Mouse (Mus musculus) midbrain, embryonic 14.5 days (tissue): Measurements from ENCODE around the gene Vps26c. TPM values are rescaled to one million over a fixed set of nuclear protein-coding genes. Genes with fewer than 3 reads are reported as not detected.
"Not testable (repeated sequence)": the region's sequence is repeated elsewhere in the genome, so short reads cannot be mapped to it uniquely, and the experiment has no call there.

Experiments used
- ATAC-seq: fragments of 200-750 bp; cut with Nextera tagmentation; 2 replicates; pipeline ENCODE4 v1.8.0; 2017; ENCODE audit warnings: moderate number of reproducible peaks, moderate library complexity; ENCODE audit not compliant: low FRiP score, low TSS enrichment
- DNase-seq: peaks from one replicate; pipeline ENCODE4 v3.0.0-alpha.2; 2015
- H3K27ac ChIP-seq: fragments of 300-500 bp; sonication (generic); replicated peaks from 2 replicates; pipeline ENCODE4 v1.5.1; 2014; ENCODE audit warnings: mild to moderate bottlenecking, low read depth, low read length, moderate library complexity
- H3K27me3 ChIP-seq: fragments of 300-500 bp; sonication (generic); 2 replicates; pipeline ENCODE4 v1.6.1; 2014; ENCODE audit warnings: low read length, control low read depth, mixed read lengths; ENCODE audit not compliant: control insufficient read depth, insufficient read depth
- H3K36me3 ChIP-seq: fragments of 300-500 bp; sonication (generic); 2 replicates; pipeline ENCODE4 v1.6.1; 2014; ENCODE audit warnings: low read length, control low read depth; ENCODE audit not compliant: control insufficient read depth, insufficient read depth
- H3K4me1 ChIP-seq: fragments of 300-500 bp; sonication (generic); 2 replicates; pipeline ENCODE4 v1.6.1; 2014; ENCODE audit warnings: mild to moderate bottlenecking, antibody characterized with exemption, low read length, control low read depth; ENCODE audit not compliant: control insufficient read depth, insufficient read depth
- H3K4me2 ChIP-seq: fragments of 300-500 bp; sonication (generic); 2 replicates; pipeline ENCODE4 v1.6.1; 2014; ENCODE audit warnings: mild to moderate bottlenecking, low read length, moderate library complexity
- H3K4me3 ChIP-seq: fragments of 300-500 bp; sonication (generic); replicated peaks from 2 replicates; pipeline ENCODE4 v1.5.1; 2014; ENCODE audit warnings: low read depth, low read length
- H3K9ac ChIP-seq: fragments of 300-500 bp; sonication (generic); replicated peaks from 2 replicates; pipeline ENCODE4 v1.6.1; 2014; ENCODE audit warnings: mild to moderate bottlenecking, low read length, moderate library complexity
- H3K9me3 ChIP-seq: fragments of 300-500 bp; sonication (generic); 2 replicates; pipeline ENCODE4 v1.6.1; 2016; ENCODE audit warnings: low read length, control low read depth, mixed read lengths; ENCODE audit not compliant: control insufficient read depth
- WGBS: fragments of 180-500 bp; shearing (Covaris S2); extraction: QIAGEN DNeasy Blood & Tissue Kit; methylation state at CpG from one replicate; pipeline ENCODE4 v1.1.7; 2014; 5-methylcytosine and 5-hydroxymethylcytosine counted together
- polyA plus RNA-seq: library from polyadenylated mRNA; unstranded; fragments of >200 nt; fragmentation: Nextera tagmentation; extraction: Ambion mirVana; gene quantifications from 2 replicates; pipeline ENCODE4 v1.2.1, GENCODE M21; 2014

The Vps26c gene
- polyA plus RNA-seq, 1 experiment from 2014 or later, result 73.7 TPM

- DNase-seq, result no peak
- no peaks in the 10 kb centered on the region for H3K4me1 ChIP-seq
- WGBS, result 94% methylated on average over 5 of the region's 5 CpGs
These were observed 37.3 kb downstream of the Vps26c start for GRCm38 (mm10) chr16:94489326-94489725.

GRCm38 (mm10) chr16:94487341-94487740 lies 39.3 kb downstream of the Vps26c start:
- H3K9ac ChIP-seq, result no peak overlapping the region
- no peaks in the 10 kb centered on the region for H3K9me3 ChIP-seq
- H3K4me3 ChIP-seq, result no peak overlapping the region
- H3K36me3 ChIP-seq, result no peaks in the 10 kb centered on the region
- H3K27ac ChIP-seq, result no peak overlapping the region
- no peaks in the 10 kb centered on the region for H3K4me1 ChIP-seq
- H3K4me2 ChIP-seq, result no peak overlapping the region
- DNase-seq (no peak), ATAC-seq (no peak)
- no peaks in the 10 kb centered on the region for H3K27me3 ChIP-seq
- WGBS, result 86% methylated on average over 5 of the region's 5 CpGs

More at GRCm38 (mm10) chr16:94489326-94489725, 37.3 kb downstream of the Vps26c start:
- no peak overlapping the region for H3K4me2 ChIP-seq
- no peaks in the 10 kb centered on the region for H3K27me3 ChIP-seq
- no peak overlapping the region for H3K4me3 ChIP-seq
- no peak overlapping the region for H3K9ac ChIP-seq
- H3K9me3 ChIP-seq, result no peaks in the 10 kb centered on the region
- 0 out of 2 replicates have a peak, but pooled peaks cover 4% of the 10 kb centered on the region for H3K36me3 ChIP-seq
- H3K27ac ChIP-seq, result no peak overlapping the region
- no peak for ATAC-seq

- Histone ChIP-seq H3K4me3 (no peak overlapping the region), H3K4me2 (no peak overlapping the region), H3K9me3 (no peaks in the 10 kb centered on the region), H3K4me1 (no peaks in the 10 kb centered on the region), H3K36me3 (no peaks in the 10 kb centered on the region), H3K27me3 (no peaks in the 10 kb centered on the region), H3K9ac (no peak overlapping the region), H3K27ac (no peak overlapping the region)
- ATAC-seq (no peak), DNase-seq (no peak)
- WGBS, result 87% methylated on average over 11 of the region's 11 CpGs
These were observed 41.7 kb downstream of the Vps26c start for GRCm38 (mm10) chr16:94484752-94485535.

GRCm38 (mm10) chr16:94473086-94473822 lies 53.4 kb downstream of the Vps26c start:
- DNase-seq, result peak; percentile 40
- H3K36me3 ChIP-seq, result peaks cover 49% of the 10 kb centered on the region
- 72% methylated on average over 11 of the region's 11 CpGs for WGBS

GRCm38 (mm10) chr16:94472515-94472951 lies 54.1 kb downstream of the Vps26c start:
- DNase-seq (peak; percentile 78), ATAC-seq (peak; percentile 58)
- 42% methylated on average over 8 of the region's 8 CpGs for WGBS
- Histone ChIP-seq H3K36me3 (peaks cover 55% of the 10 kb centered on the region), H3K9me3 (no peaks in the 10 kb centered on the region), H3K27ac (peak overlapping the region; percentile 62), H3K4me1 (no peaks in the 10 kb centered on the region), H3K9ac (no peak overlapping the region), H3K4me3 (no peak overlapping the region), H3K4me2 (no peak overlapping the region), H3K27me3 (no peaks in the 10 kb centered on the region)

More at GRCm38 (mm10) chr16:94473086-94473822, 53.4 kb downstream of the Vps26c start:
- H3K4me3 ChIP-seq, result no peak overlapping the region
- H3K27ac ChIP-seq, result peak overlapping the region; percentile 62
- ATAC-seq, result peak; percentile 46
- no peaks in the 10 kb centered on the region for H3K27me3 ChIP-seq
- no peak overlapping the region for H3K9ac ChIP-seq
- no peak overlapping the region for H3K4me2 ChIP-seq
- H3K9me3 ChIP-seq, result no peaks in the 10 kb centered on the region
- no peaks in the 10 kb centered on the region for H3K4me1 ChIP-seq

- Histone ChIP-seq H3K4me1 (no peaks in the 10 kb centered on the region), H3K9ac (no peak overlapping the region), H3K4me3 (no peak overlapping the region), H3K9me3 (no peaks in the 10 kb centered on the region), H3K36me3 (peaks cover 94% of the 10 kb centered on the region), H3K4me2 (no peak overlapping the region), H3K27me3 (no peaks in the 10 kb centered on the region), H3K27ac (no peak overlapping the region)
- 98% methylated on average over 2 of the region's 2 CpGs for WGBS
- DNase-seq, result no peak
- no peak for ATAC-seq
These were observed 58.2 kb downstream of the Vps26c start for GRCm38 (mm10) chr16:94468391-94468790.

GRCm38 (mm10) chr16:94467337-94468055 lies 59.1 kb downstream of the Vps26c start:
- ATAC-seq (no peak), DNase-seq (no peak)
- Histone ChIP-seq H3K27me3 (no peaks in the 10 kb centered on the region), H3K9ac (no peak overlapping the region), H3K4me1 (no peaks in the 10 kb centered on the region), H3K4me3 (no peak overlapping the region), H3K27ac (no peak overlapping the region), H3K4me2 (no peak overlapping the region), H3K9me3 (no peaks in the 10 kb centered on the region), H3K36me3 (peaks cover 94% of the 10 kb centered on the region)
- WGBS, result 93% methylated on average over 11 of the region's 11 CpGs

GRCm38 (mm10) chr16:94466317-94466716 lies 60.3 kb downstream of the Vps26c start:
- peaks cover 100% of the 10 kb centered on the region for H3K36me3 ChIP-seq
- 94% methylated on average over 7 of the region's 7 CpGs for WGBS
- not testable (repeated sequence) for H3K27me3 ChIP-seq, H3K9ac ChIP-seq, H3K4me1 ChIP-seq, H3K4me3 ChIP-seq, DNase-seq, H3K4me2 ChIP-seq, ATAC-seq, H3K27ac ChIP-seq, H3K9me3 ChIP-seq
